Mouse (Mus musculus) ES-E14 (cell line): ENCODE measurements at regions not wholly inside any gene's neighbourhood (a gene's known extent, or its start where the extent isn't known, plus 50 kb on each side); places are given as distances from the start of the nearest gene placed in this dataset.

ENCODE experiments used
- DNase-seq: peaks from one replicate; pipeline ENCODE4 v3.0.0-alpha.2; 2013; ENCODE audit warnings: low read depth, low spot score
- H3K27ac ChIP-seq: 2 replicates; pipeline ENCODE4 v1.5.1; 2012; ENCODE audit warnings: low read depth, mild to moderate bottlenecking, low read length, moderate library complexity, mixed read lengths; ENCODE audit not compliant: poor library complexity, insufficient read depth, severe bottlenecking
- H3K36me3 ChIP-seq: 2 replicates; pipeline ENCODE4 v1.6.1; 2012; ENCODE audit warnings: mild to moderate bottlenecking, low read length, moderate library complexity, mixed read lengths; ENCODE audit not compliant: control insufficient read depth, poor library complexity, insufficient read depth, severe bottlenecking
- H3K4me1 ChIP-seq, 2 experiments: fragments of 150-350 bp in 1 of 2; sonication (generic) in 1 of 2; 2 replicates each; pipeline ENCODE4 v1.6.1; 2012; ENCODE audit warnings: low read length in 2 of 2, mild to moderate bottlenecking in 1 of 2, mixed read lengths in 1 of 2; ENCODE audit not compliant: control insufficient read depth in 2 of 2, insufficient read depth in 2 of 2, poor library complexity in 1 of 2
- H3K4me3 ChIP-seq, 2 experiments: fragments of 150-350 bp in 1 of 2; sonication (generic) in 1 of 2; 2 replicates each; pipeline ENCODE4 v1.5.1; 2012; ENCODE audit warnings: low read length in 2 of 2, low read depth in 1 of 2, mild to moderate bottlenecking in 1 of 2, mixed read lengths in 1 of 2; ENCODE audit not compliant: insufficient read depth in 1 of 2, poor library complexity in 1 of 2, severe bottlenecking in 1 of 2
- H3K9ac ChIP-seq: 2 replicates; pipeline ENCODE4 v1.6.1; 2012; ENCODE audit warnings: low read depth, mild to moderate bottlenecking, low read length, mixed read lengths; ENCODE audit not compliant: poor library complexity, insufficient read depth, severe bottlenecking
- H3K9me3 ChIP-seq: fragments of 150-350 bp; sonication (generic); 2 replicates; pipeline ENCODE4 v1.6.1; 2012; ENCODE audit warnings: low read depth, mild to moderate bottlenecking, low read length; ENCODE audit not compliant: control insufficient read depth, insufficient read depth
- CHD2 ChIP-seq: IDR thresholded peaks from 2 replicates; pipeline ENCODE4 v1.6.1; 2014; ENCODE audit warnings: mild to moderate bottlenecking, low read depth, low read length, inconsistent platforms
- HCFC1 ChIP-seq: IDR thresholded peaks from 2 replicates; pipeline ENCODE4 v1.6.1; 2012; ENCODE audit warnings: low read length, inconsistent platforms, borderline replicate concordance; ENCODE audit not compliant: insufficient read depth
- MAFK ChIP-seq: IDR thresholded peaks from 2 replicates; pipeline ENCODE4 v1.6.1; 2014; ENCODE audit warnings: mild to moderate bottlenecking, low read depth, low read length, inconsistent platforms; ENCODE audit not compliant: insufficient read depth
- ZC3H11A ChIP-seq: IDR thresholded peaks from 2 replicates; pipeline ENCODE4 v1.6.1; 2012; ENCODE audit warnings: low read depth, mild to moderate bottlenecking, inconsistent platforms, low read length, borderline replicate concordance
- ZNF384 ChIP-seq: IDR thresholded peaks from 2 replicates; pipeline ENCODE4 v1.6.1; 2012; ENCODE audit warnings: low read depth, low read length, inconsistent platforms
- in situ Hi-C, 2 experiments: fragments of 600-800 bp; cut with MboI; formaldehyde crosslinking; loops; one replicate each; pipeline ENCODE4 v1.15.1; 2025; ENCODE audit warnings: low sequenced_read_pairs in 2 of 2, inconsistent platforms in 1 of 2; ENCODE audit not compliant: unreplicated experiment in 2 of 2

DNA sequence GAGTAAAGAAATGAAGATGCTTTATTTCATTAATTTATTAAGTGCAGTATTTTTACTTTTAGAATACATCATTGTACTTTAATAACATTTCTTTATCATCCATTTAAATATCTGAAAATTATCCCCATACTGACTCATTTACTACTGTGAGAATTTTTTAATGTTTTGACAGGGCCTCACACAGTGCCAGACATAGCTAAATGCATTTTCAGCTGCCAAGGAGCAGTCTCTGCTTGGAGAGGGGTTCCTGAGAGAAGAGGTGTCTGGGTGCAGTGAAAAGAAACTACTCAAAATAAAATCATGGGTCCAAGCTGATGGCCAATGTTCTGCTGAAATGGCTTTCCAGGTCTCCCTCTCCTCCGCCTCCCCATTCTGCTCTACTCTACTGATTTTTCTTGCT lies 1116.3 kb upstream of the Ppp6c start:
- H3K4me1 ChIP-seq, result no peaks in the 10 kb centered on the region
- TF ChIP-seq ZNF384 (no peak), HCFC1 (no peak), ZC3H11A (no peak), MAFK (no peak), CHD2 (no peak)

DNA sequence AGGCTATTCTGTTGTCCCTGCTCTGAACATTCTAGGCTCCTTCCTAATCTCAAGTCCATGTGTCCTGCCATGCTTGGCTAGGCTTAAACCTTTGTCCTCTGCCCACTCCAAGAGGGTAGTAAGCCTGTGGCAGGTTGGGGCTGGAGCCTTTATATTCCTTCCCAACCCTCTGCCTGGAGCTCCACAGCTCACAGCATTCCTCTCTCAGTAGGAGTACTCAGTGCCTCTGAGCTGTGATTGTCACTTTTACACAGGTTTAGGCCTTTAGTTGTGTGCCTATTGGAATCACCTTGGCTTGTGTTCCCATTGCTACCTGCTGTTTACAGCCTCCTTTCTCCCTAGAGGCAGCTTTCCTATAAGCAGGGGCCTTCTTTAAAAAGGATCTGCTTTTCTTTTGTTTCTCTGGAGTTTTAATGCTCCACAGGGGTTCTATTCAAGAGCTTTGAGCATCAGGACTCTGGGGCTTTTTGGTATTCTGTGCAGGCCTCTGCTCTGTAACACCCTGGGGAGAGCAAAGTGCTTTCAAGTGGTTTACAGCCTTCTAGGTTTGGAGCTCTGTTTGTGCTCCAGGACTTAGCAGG lies 1106.1 kb upstream of the Ppp6c start:
- in situ Hi-C loops, result no loop called here

More for the DNA sequence above, 1116.3 kb upstream of the Ppp6c start:
- Histone ChIP-seq H3K27ac (no peak overlapping the region), H3K9ac (no peak overlapping the region), H3K9me3 (no peaks in the 10 kb centered on the region), H3K4me3 (no peak overlapping the region), H3K36me3 (no peaks in the 10 kb centered on the region)
- DNase-seq, result no peak
- in situ Hi-C loops, result no loop called here

DNA sequence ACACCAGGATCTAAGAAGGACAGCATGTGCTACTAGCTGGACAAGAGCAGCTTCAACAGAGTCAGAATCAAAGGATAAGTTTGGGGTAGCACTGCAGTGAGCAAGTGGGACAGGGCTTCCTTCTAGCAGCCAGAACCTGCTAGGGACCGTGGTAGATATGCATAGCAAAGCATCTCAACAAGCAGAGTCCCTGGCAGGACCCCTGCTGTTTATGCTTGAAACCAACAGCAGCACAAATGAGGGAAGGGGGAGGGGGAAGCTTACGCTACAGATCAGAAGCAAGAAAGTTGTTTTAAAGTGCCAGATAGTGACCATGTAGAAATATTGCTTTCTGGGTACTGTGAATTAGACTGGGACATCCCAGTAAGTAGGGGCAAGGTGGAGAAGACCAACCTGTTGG lies 1095.3 kb upstream of the Ppp6c start:
- in situ Hi-C loops, result no loop called here
- TF ChIP-seq HCFC1, result no peak
- TF ChIP-seq ZNF384, result no peak
- no peak for TF ChIP-seq ZC3H11A
- no peak for TF ChIP-seq MAFK
- TF ChIP-seq CHD2, result no peak
- Histone ChIP-seq H3K36me3 (no peaks in the 10 kb centered on the region), H3K27ac (no peak overlapping the region), H3K4me1 (peaks cover 0 to 4% of the 10 kb centered on the region in 2 experiments; a peak in 1 of 4 replicates), H3K4me3 (no peak overlapping the region), H3K9me3 (no peaks in the 10 kb centered on the region), H3K9ac (no peak overlapping the region)
- no peak for DNase-seq

More for the DNA sequence above, 1106.1 kb upstream of the Ppp6c start:
- no peaks in the 10 kb centered on the region for H3K9me3 ChIP-seq
- DNase-seq, result peak; percentile 35
- peak overlapping the region; percentile 70; the same call in 1 of the 2 replicates for H3K27ac ChIP-seq
- H3K36me3 ChIP-seq, result no peaks in the 10 kb centered on the region
- H3K4me3 ChIP-seq, result no peak overlapping the region
- H3K4me1 ChIP-seq, result no peaks in the 10 kb centered on the region
- no peak for TF ChIP-seq CHD2
- TF ChIP-seq ZNF384, result no peak
- no peak for TF ChIP-seq MAFK
- no peak for TF ChIP-seq ZC3H11A
- no peak for TF ChIP-seq HCFC1
- H3K9ac ChIP-seq, result no peak overlapping the region

DNA sequence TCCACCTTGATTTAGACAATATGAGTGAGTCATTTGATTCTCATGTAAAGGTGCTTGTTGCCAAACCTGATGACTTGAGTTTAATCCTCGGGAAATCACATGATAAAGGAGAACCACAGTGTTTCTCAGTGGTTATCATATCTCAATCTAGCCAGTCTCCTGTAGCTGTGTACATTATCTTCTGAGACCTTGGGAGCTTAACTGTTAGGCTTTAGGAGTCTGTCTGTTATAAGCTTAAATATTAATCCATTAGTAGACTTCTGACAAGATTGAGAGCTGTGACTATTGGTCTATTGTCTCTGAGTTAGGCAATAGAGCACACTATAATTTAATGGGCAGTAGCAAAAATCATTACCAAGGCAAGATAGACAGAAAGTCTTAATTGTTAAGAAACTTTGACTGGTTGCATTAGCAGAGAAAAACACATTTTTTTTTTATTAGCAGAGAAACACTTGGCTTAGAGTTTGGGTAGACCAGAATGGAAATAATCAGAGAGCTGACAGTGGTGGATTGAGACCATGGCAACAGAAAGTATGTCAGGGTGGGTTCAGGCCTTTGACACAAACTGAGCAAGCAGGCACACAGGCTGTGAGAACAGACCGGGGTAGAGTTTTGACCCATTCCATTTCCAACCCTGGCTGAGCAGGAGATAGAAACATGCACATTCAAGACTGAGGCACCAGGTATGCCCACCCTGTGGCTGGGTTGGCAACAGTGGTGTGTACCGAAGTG lies 1094.6 kb upstream of the Ppp6c start:
- H3K27ac ChIP-seq, result no peak overlapping the region
- no peaks in the 10 kb centered on the region for H3K36me3 ChIP-seq
- DNase-seq, result no peak
- TF ChIP-seq ZC3H11A (no peak), MAFK (no peak), CHD2 (no peak), ZNF384 (no peak), HCFC1 (no peak)
- H3K9me3 ChIP-seq, result no peaks in the 10 kb centered on the region
- H3K9ac ChIP-seq, result no peak overlapping the region
- H3K4me3 ChIP-seq, result no peak overlapping the region
- in situ Hi-C loops, result no loop called here
- peaks cover 0 to 4% of the 10 kb centered on the region in 2 experiments; a peak in 1 of 4 replicates for H3K4me1 ChIP-seq
